Mouse (Mus musculus) intestine, postnatal 0 days (tissue): ENCODE measurements around the gene Arnt. TPM values are rescaled to one million over a fixed set of nuclear protein-coding genes. Genes with fewer than 3 reads are reported as not detected.
A peak's percentile ranks its signal among the peaks of the same experiment; 100 is the strongest.

Source experiments
- ATAC-seq: fragments of 200-750 bp; cut with Nextera tagmentation; 2 replicates; pipeline ENCODE4 v1.8.0; 2017; ENCODE audit warnings: mild to moderate bottlenecking, moderate TSS enrichment, moderate library complexity
- H3K27ac ChIP-seq: fragments of 300-500 bp; sonication (generic); 2 replicates; pipeline ENCODE4 v1.5.1; 2014; ENCODE audit warnings: mild to moderate bottlenecking, low read depth, low read length, moderate library complexity
- H3K27me3 ChIP-seq: fragments of 300-500 bp; sonication (generic); replicated peaks from 2 replicates; pipeline ENCODE4 v1.6.1; 2014; ENCODE audit warnings: low read length, mixed read lengths; ENCODE audit not compliant: control insufficient read depth, insufficient read depth
- H3K36me3 ChIP-seq: fragments of 300-500 bp; sonication (generic); 2 replicates; pipeline ENCODE4 v1.6.1; 2014; ENCODE audit warnings: mild to moderate bottlenecking, moderate library complexity; ENCODE audit not compliant: control insufficient read depth, insufficient read depth
- H3K4me1 ChIP-seq: fragments of 300-500 bp; sonication (generic); replicated peaks from 2 replicates; pipeline ENCODE4 v1.6.1; 2014; ENCODE audit warnings: antibody characterized with exemption, low read length, mixed read lengths; ENCODE audit not compliant: control insufficient read depth, insufficient read depth
- H3K4me2 ChIP-seq: fragments of 300-500 bp; sonication (generic); replicated peaks from 2 replicates; pipeline ENCODE4 v1.6.1; 2014; ENCODE audit warnings: low read depth, mild to moderate bottlenecking, moderate library complexity
- H3K4me3 ChIP-seq: fragments of 300-500 bp; sonication (generic); 2 replicates; pipeline ENCODE4 v1.5.1; 2014; ENCODE audit warnings: low read depth, low read length
- H3K9ac ChIP-seq: fragments of 300-500 bp; sonication (generic); 2 replicates; pipeline ENCODE4 v1.6.1; 2014; ENCODE audit warnings: mild to moderate bottlenecking, low read depth, low read length
- H3K9me3 ChIP-seq: fragments of 300-500 bp; sonication (generic); 2 replicates; pipeline ENCODE4 v1.6.1; 2016; ENCODE audit warnings: mixed run types; ENCODE audit not compliant: control insufficient read depth
- CTCF ChIP-seq: sonication (generic); IDR thresholded peaks from 2 replicates; pipeline ENCODE4 v1.5.1; 2016; ENCODE audit warnings: low read depth, mild to moderate bottlenecking, control low read depth, antibody characterized with exemption, moderate library complexity
- WGBS: fragments of 180-500 bp; shearing (Covaris S2); extraction: QIAGEN DNeasy Blood & Tissue Kit; methylation state at CpG from one replicate; pipeline ENCODE4 v1.1.7; 2014; 5-methylcytosine and 5-hydroxymethylcytosine counted together
- polyA plus RNA-seq: library from polyadenylated mRNA; unstranded; fragments of >200 nt; fragmentation: Nextera tagmentation; extraction: Ambion mirVana; gene quantifications from 2 replicates; pipeline ENCODE4 v1.2.1, GENCODE M21; 2015

Gene Arnt
- polyA plus RNA-seq, 1 experiment from 2014 or later = 11.7 TPM

GRCm38 (mm10) chr3:95526622-95527211, 92.5 kb downstream of the Arnt start, which contains the start of gene Ctss:
Gene Ctss (plus strand): TSS chr3:95526786.
- Histone ChIP-seq H3K4me1 (peaks cover 2% of the 10 kb centered on the region; the same call in 1 of the 2 replicates), H3K36me3 (no peaks in the 10 kb centered on the region; the same call in 1 of the 2 replicates), H3K9ac (no peak within 1 kb of the TSS; the same call in 1 of the 2 replicates), H3K4me3 (peak within 1 kb of the TSS; percentile 29), H3K27ac (peak within 1 kb of the TSS; percentile 68), H3K4me2 (peak within 1 kb of the TSS; percentile 55), H3K27me3 (no peaks in the 10 kb centered on the region), H3K9me3 (no peaks in the 10 kb centered on the region)
- ATAC-seq = peak; percentile 58; the same call in 1 of the 2 replicates
- WGBS = 59% methylated on average over 8 of the region's 8 CpGs
- TF ChIP-seq CTCF = no peak

GRCm38 (mm10) chr3:95529814-95530213, 95.6 kb downstream of the Arnt start:
- WGBS = 83% methylated on average over 6 of the region's 6 CpGs
- H3K4me2 ChIP-seq = no peak overlapping the region

GRCm38 (mm10) chr3:95531025-95531424, 96.8 kb downstream of the Arnt start:
- Histone ChIP-seq H3K9me3 (no peaks in the 10 kb centered on the region), H3K27me3 (no peaks in the 10 kb centered on the region), H3K36me3 (no peaks in the 10 kb centered on the region; the same call in 1 of the 2 replicates), H3K9ac (no peak overlapping the region), H3K4me2 (no peak overlapping the region), H3K4me3 (no peak overlapping the region), H3K27ac (no peak overlapping the region), H3K4me1 (no peaks in the 10 kb centered on the region)
- WGBS = 96% methylated on average over 1 of the region's 1 CpGs
- TF ChIP-seq CTCF = no peak
- ATAC-seq = no peak

More at GRCm38 (mm10) chr3:95529814-95530213, 95.6 kb downstream of the Arnt start:
- no peak overlapping the region for H3K27ac ChIP-seq
- no peak overlapping the region for H3K4me3 ChIP-seq
- no peaks in the 10 kb centered on the region; the same call in 1 of the 2 replicates for H3K36me3 ChIP-seq
- no peak for TF ChIP-seq CTCF
- no peak overlapping the region for H3K9ac ChIP-seq
- no peaks in the 10 kb centered on the region for H3K27me3 ChIP-seq
- ATAC-seq = no peak
- H3K9me3 ChIP-seq = no peaks in the 10 kb centered on the region
- H3K4me1 ChIP-seq = 0 out of 2 replicates have a peak, but pooled peaks cover 2% of the 10 kb centered on the region

- 90% methylated on average over 5 of the region's 5 CpGs for WGBS
- TF ChIP-seq CTCF = 0 out of 2 replicates have a peak, but pooled peaks have one; percentile 18
- ATAC-seq = no peak
Measured at GRCm38 (mm10) chr3:95533364-95533763, 99.2 kb downstream of the Arnt start.

GRCm38 (mm10) chr3:95534927-95535326, 100.7 kb downstream of the Arnt start:
- Histone ChIP-seq H3K4me2 (no peak overlapping the region), H3K9me3 (no peaks in the 10 kb centered on the region), H3K27ac (no peak overlapping the region), H3K4me1 (no peaks in the 10 kb centered on the region), H3K4me3 (no peak overlapping the region), H3K27me3 (no peaks in the 10 kb centered on the region), H3K36me3 (peaks cover 12% of the 10 kb centered on the region), H3K9ac (no peak overlapping the region)
- 77% methylated on average over 1 of the region's 1 CpGs for WGBS
- no peak for ATAC-seq
- 0 out of 2 replicates have a peak, but pooled peaks have one; percentile 2 for TF ChIP-seq CTCF

More at GRCm38 (mm10) chr3:95533364-95533763, 99.2 kb downstream of the Arnt start:
- no peaks in the 10 kb centered on the region for H3K9me3 ChIP-seq
- no peak overlapping the region for H3K4me3 ChIP-seq
- H3K4me2 ChIP-seq = no peak overlapping the region
- H3K27me3 ChIP-seq = no peaks in the 10 kb centered on the region
- H3K9ac ChIP-seq = no peak overlapping the region
- no peaks in the 10 kb centered on the region; the same call in 1 of the 2 replicates for H3K36me3 ChIP-seq
- no peaks in the 10 kb centered on the region for H3K4me1 ChIP-seq
- no peak overlapping the region for H3K27ac ChIP-seq

- TF ChIP-seq CTCF = no peak
- Histone ChIP-seq H3K27ac (no peak overlapping the region), H3K36me3 (peaks cover 16% of the 10 kb centered on the region), H3K27me3 (no peaks in the 10 kb centered on the region), H3K4me3 (no peak overlapping the region), H3K4me2 (no peak overlapping the region), H3K9me3 (no peaks in the 10 kb centered on the region), H3K9ac (no peak overlapping the region), H3K4me1 (no peaks in the 10 kb centered on the region)
- no peak for ATAC-seq
- 84% methylated on average over 10 of the region's 10 CpGs for WGBS
Measured at GRCm38 (mm10) chr3:95538936-95539335, 104.7 kb downstream of the Arnt start.
